Comparison of ENCODE assay signal across 9 mouse cellular contexts in genomic region chr8:123181391-123181790, GRCm38 (mm10). TPM values are rescaled to one million over a fixed set of nuclear protein-coding genes. Genes with fewer than 3 reads are reported as not detected.
A peak's percentile ranks its signal among the peaks of the same experiment; 100 is the strongest.
DNase-seq lines count a peak whose midpoint lies in the region; ATAC-seq and TF ChIP-seq lines count a peak whose summit lies in the region.
"Had no signal": no experiment of that assay in that cellular context is flagged by ENCODE, and none has a peak within 500 bp of the region (broad histone marks: within the 10 kb centered on the region; RNA-seq: fewer than 3 reads in every experiment).

No protein-coding gene starts in this region.

- 90% methylated on average over 3 of the region's 3 CpGs for WGBS in thymus, adult 2 months
- 80% methylated on average over 3 of the region's 3 CpGs for WGBS in forebrain, postnatal 0 days

- H3K4me1 ChIP-seq in thymus, adult 2 months (replicated peaks; ENCODE audit: control insufficient read depth, insufficient read depth, low read length), result no peaks in the 10 kb centered on the region
- no peaks in the 10 kb centered on the region for H3K4me1 ChIP-seq in forebrain, postnatal 0 days (ENCODE audit: insufficient read depth)

- H3K4me2 ChIP-seq in forebrain, postnatal 0 days (ENCODE audit: low read depth), result no peak overlapping the region

- TF ChIP-seq POLR2A in thymus, adult 2 months (IDR thresholded peaks at IDR 0.05; ENCODE audit: control insufficient read depth, extremely low read depth, insufficient read depth, low read length, poor library complexity), result no peak

- peak; percentile 4 for DNase-seq in urinary bladder, postnatal 25 days (ENCODE audit: low spot score)
- no peak for DNase-seq in urinary bladder, postnatal 10 days (ENCODE audit: low spot score)
- peak; percentile 50 for DNase-seq in fat pad, adult 2 months (ENCODE audit: extremely low read depth, low read depth, low spot score)
- DNase-seq in kidney, postnatal 25 days, result peak; percentile 81 to 91
- no peak for DNase-seq in thymus, adult 2 months
- no peak for DNase-seq in spleen, postnatal 10 days (ENCODE audit: low spot score in 2 of 2)
- no peak for DNase-seq in forebrain, postnatal 0 days

- no peak overlapping the region for H3K27ac ChIP-seq in thymus, adult 2 months (ENCODE audit: control insufficient read depth, insufficient read depth, low read length)
- H3K27ac ChIP-seq in forebrain, postnatal 0 days (ENCODE audit: low read depth, low read length), result no peak overlapping the region
- H3K27ac ChIP-seq: hindbrain, postnatal 0 days had no signal

- H3K27me3 ChIP-seq in thymus, adult 2 months (ENCODE audit: control insufficient read depth, insufficient read depth, low read length), result no peaks in the 10 kb centered on the region
- H3K27me3 ChIP-seq in forebrain, postnatal 0 days (ENCODE audit: insufficient read depth, low read length), result no peaks in the 10 kb centered on the region

- no peak for TF ChIP-seq CTCF in thymus, adult 2 months (IDR thresholded peaks at IDR 0.05; ENCODE audit: borderline replicate concordance, control insufficient read depth, extremely low read depth, insufficient read depth, low read length, poor library complexity)
- no peak for TF ChIP-seq CTCF in forebrain, postnatal 0 days (IDR thresholded peaks at IDR 0.05; ENCODE audit: low read depth)

- no peaks in the 10 kb centered on the region for H3K36me3 ChIP-seq in thymus, adult 2 months (ENCODE audit: control insufficient read depth, insufficient read depth, low read length)
- H3K36me3 ChIP-seq in forebrain, postnatal 0 days (ENCODE audit: insufficient read depth), result no peaks in the 10 kb centered on the region

- H3K9ac ChIP-seq in forebrain, postnatal 0 days, result no peak overlapping the region

- 0 out of 2 replicates have a peak, but pooled peaks cover 3% of the 10 kb centered on the region for H3K9me3 ChIP-seq in forebrain, postnatal 0 days (ENCODE audit: low read length)

- ATAC-seq in forebrain, postnatal 0 days, result no peak
- ATAC-seq: hindbrain, postnatal 0 days had no signal

- no peak overlapping the region for H3K4me3 ChIP-seq in thymus, adult 2 months (ENCODE audit: control insufficient read depth, insufficient read depth, low read length)
- H3K4me3 ChIP-seq in forebrain, postnatal 0 days (ENCODE audit: low read depth, low read length), result no peak overlapping the region

RNA-seq across cellular contexts. Expression of gene Dpep1, which starts 4.7 kb away (rescaled TPM):
- polyA plus RNA-seq in thymus, adult 2 months (2012; rRNA removed), result 4.5 and 13.2 TPM in 2 replicates
- total RNA-seq in forebrain, postnatal 0 days (2014; rRNA removed), result 0.15 and 0.57 TPM in 2 replicates
- 0.23 and 0.46 TPM in 2 replicates for polyA plus RNA-seq in forebrain, postnatal 0 days (2015; fragmentation: Nextera tagmentation; extraction: Ambion mirVana)

RNA-seq across cellular contexts. Expression of gene Sult5a1, which starts 23.3 kb away (rescaled TPM):
- polyA plus RNA-seq in thymus, adult 2 months (2012; rRNA removed), result 12.4 and 17.5 TPM in 2 replicates
- 0.71 and 5.0 TPM in 2 replicates for total RNA-seq in forebrain, postnatal 0 days (2014; rRNA removed)
- polyA plus RNA-seq in forebrain, postnatal 0 days (2015; fragmentation: Nextera tagmentation; extraction: Ambion mirVana), result 0.89 and 0.96 TPM in 2 replicates
- total RNA-seq: megakaryocyte, adult 5-6 weeks had no signal

RNA-seq across cellular contexts. Expression of gene Chmp1a, which starts 31.2 kb away (rescaled TPM):
- polyA plus RNA-seq in thymus, adult 2 months (2012; rRNA removed), result 122 and 128 TPM in 2 replicates
- total RNA-seq in forebrain, postnatal 0 days (2014; rRNA removed), result 207 and 211 TPM in 2 replicates
- polyA plus RNA-seq in forebrain, postnatal 0 days (2015; fragmentation: Nextera tagmentation; extraction: Ambion mirVana), result 247 and 251 TPM in 2 replicates

RNA-seq across cellular contexts. Expression of gene Spata33, which starts 31.2 kb away (rescaled TPM):
- 0.66 and 1.1 TPM in 2 replicates for polyA plus RNA-seq in thymus, adult 2 months (2012; rRNA removed)
- total RNA-seq in forebrain, postnatal 0 days (2014; rRNA removed), result 6.3 and 7.8 TPM in 2 replicates
- polyA plus RNA-seq in forebrain, postnatal 0 days (2015; fragmentation: Nextera tagmentation; extraction: Ambion mirVana), result 7.6 and 8.2 TPM in 2 replicates

RNA-seq across cellular contexts. Expression of gene Cdk10, which starts 43.3 kb away (rescaled TPM):
- polyA plus RNA-seq in thymus, adult 2 months (2012; rRNA removed), result 63.4 and 70.8 TPM in 2 replicates
- 71.7 and 93.2 TPM in 2 replicates for total RNA-seq in forebrain, postnatal 0 days (2014; rRNA removed)
- 48.7 and 54.3 TPM in 2 replicates for polyA plus RNA-seq in forebrain, postnatal 0 days (2015; fragmentation: Nextera tagmentation; extraction: Ambion mirVana)

Comparison
In these comparisons a context has a peak if more than half of its experiments do, and no peak if none do; other contexts are left out.
1. DNase-seq: peak in urinary bladder, postnatal 25 days (single experiment), fat pad, adult 2 months (single experiment) and kidney, postnatal 25 days (2 of 2); none in urinary bladder, postnatal 10 days (single experiment), thymus, adult 2 months (single experiment), spleen, postnatal 10 days (0 of 2) and forebrain, postnatal 0 days (single experiment).